Mouse (Mus musculus) hindbrain, embryonic 10.5 days (tissue): Measurements from ENCODE around the gene Vamp5. TPM values are rescaled to one million over a fixed set of nuclear protein-coding genes. Genes with fewer than 3 reads are reported as not detected.

ENCODE experiments used
- DNase-seq: peaks from one replicate; pipeline ENCODE4 v3.0.0-alpha.2; 2017; ENCODE audit warnings: low spot score
- H3K27ac ChIP-seq: fragments of 300-500 bp; sonication (generic); 2 replicates; pipeline ENCODE4 v1.5.1; 2016; ENCODE audit warnings: mild to moderate bottlenecking, moderate library complexity
- H3K27me3 ChIP-seq: fragments of 300-500 bp; sonication (generic); 2 replicates; pipeline ENCODE4 v1.6.1; 2016; ENCODE audit warnings: mild to moderate bottlenecking; ENCODE audit not compliant: poor library complexity, insufficient read depth, severe bottlenecking
- H3K36me3 ChIP-seq: fragments of 300-500 bp; sonication (generic); 2 replicates; pipeline ENCODE4 v1.6.1; 2016; ENCODE audit warnings: mild to moderate bottlenecking, moderate library complexity
- H3K4me1 ChIP-seq: fragments of 300-500 bp; sonication (generic); replicated peaks from 2 replicates; pipeline ENCODE4 v1.6.1; 2016; ENCODE audit warnings: mild to moderate bottlenecking
- H3K4me3 ChIP-seq: fragments of 300-500 bp; sonication (generic); 2 replicates; pipeline ENCODE4 v1.5.1; 2016; ENCODE audit warnings: mild to moderate bottlenecking, moderate library complexity
- H3K9me3 ChIP-seq: fragments of 300-500 bp; sonication (generic); 2 replicates; pipeline ENCODE4 v1.6.1; 2016; ENCODE audit warnings: mild to moderate bottlenecking, moderate library complexity
- WGBS: fragments of 180-500 bp; shearing (Covaris S2); methylation state at CpG from one replicate; pipeline ENCODE4 v1.1.7; 2016; 5-methylcytosine and 5-hydroxymethylcytosine counted together
- polyA plus RNA-seq: library from polyadenylated mRNA; unstranded; fragments of >200 nt; fragmentation: Nextera tagmentation; extraction: Ambion mirVana; gene quantifications from 2 replicates; pipeline ENCODE4 v1.2.1, GENCODE M21; 2016

The Vamp5 gene
- polyA plus RNA-seq, 1 experiment from 2014 or later: 13.6 TPM

DNA sequence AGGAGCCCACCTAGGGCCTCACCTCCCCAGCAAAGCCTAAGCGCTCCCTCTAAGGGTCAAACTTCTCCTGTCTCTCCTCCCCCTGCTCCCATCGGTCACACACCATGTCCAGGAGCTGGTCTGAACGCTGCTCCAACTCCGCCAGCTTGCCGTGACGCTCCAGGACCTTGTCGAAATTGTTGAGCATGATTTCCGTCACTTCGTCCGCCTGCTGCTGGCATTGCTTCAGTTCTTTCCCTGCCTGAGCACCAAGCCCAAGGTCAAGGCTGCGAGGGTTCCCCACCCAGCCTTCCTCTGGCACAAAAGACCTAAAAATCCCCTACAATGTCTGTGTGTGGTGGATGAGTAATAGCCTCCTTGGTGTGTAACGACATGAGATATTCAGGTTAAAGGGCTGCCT is 10.2 kb downstream of the Vamp5 start:
- no peak overlapping the region for H3K27ac ChIP-seq
- no peaks in the 10 kb centered on the region for H3K9me3 ChIP-seq
- H3K36me3 ChIP-seq: no peaks in the 10 kb centered on the region
- DNase-seq: no peak
- peaks cover 11% of the 10 kb centered on the region for H3K4me1 ChIP-seq
- no peaks in the 10 kb centered on the region for H3K27me3 ChIP-seq
- 80% methylated on average over 12 of the region's 12 CpGs for WGBS
- no peak overlapping the region for H3K4me3 ChIP-seq

DNA sequence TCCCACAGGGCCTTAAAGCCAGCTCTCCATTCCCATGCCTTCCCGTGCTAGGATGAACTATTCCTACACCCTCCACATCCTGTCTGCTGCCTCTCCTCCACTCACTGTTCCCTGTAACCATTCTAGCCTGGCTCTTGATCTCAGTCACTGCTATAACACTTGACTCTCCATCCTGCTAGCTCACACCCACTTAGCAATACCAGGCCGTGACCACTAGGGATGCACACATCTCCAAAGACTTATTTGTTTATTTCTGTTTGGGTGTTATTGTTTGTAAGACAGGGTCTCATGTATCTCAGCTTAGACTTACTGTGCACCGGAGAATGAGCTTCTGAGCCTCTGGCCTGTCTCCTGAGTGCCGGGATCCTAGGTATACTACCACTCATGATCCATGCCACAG is 10.7 kb downstream of the Vamp5 start:
- no peaks in the 10 kb centered on the region for H3K27me3 ChIP-seq
- DNase-seq: no peak
- peaks cover 11% of the 10 kb centered on the region for H3K4me1 ChIP-seq
- H3K27ac ChIP-seq: no peak overlapping the region
- 81% methylated on average over 4 of the region's 4 CpGs for WGBS
- H3K9me3 ChIP-seq: no peaks in the 10 kb centered on the region
- no peaks in the 10 kb centered on the region for H3K36me3 ChIP-seq
- no peak overlapping the region for H3K4me3 ChIP-seq

DNA sequence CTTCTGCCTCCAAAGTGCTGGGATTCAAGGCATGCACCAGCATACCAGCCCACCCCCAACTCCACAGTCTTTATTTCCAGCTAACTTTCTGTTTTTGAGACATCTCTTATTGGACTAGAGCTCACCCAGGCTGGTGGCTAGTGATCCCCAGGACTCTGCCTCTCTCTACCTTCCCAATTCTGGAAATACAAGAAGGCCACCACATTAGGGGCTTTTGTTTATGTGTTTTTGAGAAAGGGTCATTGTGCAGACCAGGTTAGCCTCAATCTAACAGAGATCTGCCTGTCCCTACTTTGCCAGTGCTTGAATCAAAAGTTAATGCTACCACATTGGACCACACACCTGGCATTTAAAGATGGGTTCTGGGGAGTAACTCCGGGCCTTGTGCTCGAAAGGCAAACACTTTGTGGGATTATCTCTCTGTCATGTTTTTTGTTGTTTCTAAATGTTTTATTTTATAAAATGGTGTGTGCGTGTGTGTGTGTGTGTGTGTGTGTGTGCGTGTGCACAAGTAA is 12.8 kb downstream of the Vamp5 start:
- Histone ChIP-seq H3K9me3 (no peaks in the 10 kb centered on the region), H3K27me3 (no peaks in the 10 kb centered on the region), H3K4me1 (peaks cover 17% of the 10 kb centered on the region), H3K27ac (no peak overlapping the region), H3K4me3 (no peak overlapping the region), H3K36me3 (no peaks in the 10 kb centered on the region)
- WGBS: 72% methylated on average over 4 of the region's 4 CpGs
- no peak for DNase-seq

DNA sequence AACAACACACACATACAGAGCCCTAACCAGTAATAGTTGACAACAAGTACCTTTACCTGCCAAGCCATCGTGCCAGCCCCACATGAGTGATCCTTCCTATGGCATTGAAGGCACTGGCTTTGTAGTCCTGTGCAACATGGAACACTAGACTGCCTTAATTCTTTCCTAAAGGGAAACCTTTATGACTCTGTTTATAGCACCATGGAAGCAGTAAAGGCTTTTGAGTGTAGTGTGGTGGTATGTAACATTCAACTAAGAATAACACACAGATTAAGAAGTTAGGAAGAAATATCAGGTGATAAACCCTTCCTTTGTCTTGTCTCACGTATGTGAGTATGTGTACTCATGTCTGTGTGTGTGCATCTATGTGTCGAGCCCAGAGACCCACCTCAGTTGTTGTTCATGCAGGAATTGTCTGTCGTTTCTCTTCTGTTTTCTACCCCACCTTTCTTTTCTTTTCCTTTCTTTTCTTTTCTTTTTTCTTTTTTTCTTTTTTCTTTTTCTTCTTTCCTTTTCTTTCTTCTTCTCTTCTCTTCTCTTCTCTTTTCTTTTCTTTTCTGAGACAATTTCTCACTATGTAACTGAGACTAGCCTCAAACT is 13.3 kb downstream of the Vamp5 start, which contains the start of gene Rnf181:
Gene Rnf181, minus strand, starts transcription at position 113 of the 600 bp plus-strand sequence.
- H3K4me3 ChIP-seq: no peak within 1 kb of the TSS
- H3K27me3 ChIP-seq: no peaks in the 10 kb centered on the region
- 78% methylated on average over 4 of the region's 4 CpGs for WGBS
- DNase-seq: no peak
- H3K27ac ChIP-seq: no peak within 1 kb of the TSS
- H3K36me3 ChIP-seq: no peaks in the 10 kb centered on the region
- H3K4me1 ChIP-seq: peaks cover 17% of the 10 kb centered on the region
- H3K9me3 ChIP-seq: no peaks in the 10 kb centered on the region

DNA sequence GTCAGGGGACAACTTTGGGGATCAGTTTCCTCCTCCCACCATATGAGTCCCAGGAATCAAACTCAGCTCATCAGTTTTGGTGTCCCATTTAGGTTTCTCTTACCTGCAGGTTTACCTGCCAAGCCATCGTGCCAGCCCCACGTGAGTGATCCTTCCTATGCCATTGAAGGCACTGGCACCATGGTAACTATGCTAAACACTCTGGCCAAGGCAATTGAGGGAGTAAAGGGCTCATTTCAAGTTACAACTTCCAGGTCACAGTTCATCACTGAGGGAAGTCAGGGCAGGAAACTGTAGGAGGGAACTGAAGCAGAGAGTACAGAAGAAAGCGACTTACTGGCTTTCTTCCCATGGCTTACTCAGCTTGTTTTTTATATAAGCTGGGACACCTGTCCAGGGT is 14.0 kb downstream of the Vamp5 start:
- DNase-seq: no peak
- no peaks in the 10 kb centered on the region for H3K36me3 ChIP-seq
- H3K4me3 ChIP-seq: no peak overlapping the region
- H3K27me3 ChIP-seq: no peaks in the 10 kb centered on the region
- H3K4me1 ChIP-seq: peaks cover 18% of the 10 kb centered on the region
- 66% methylated on average over 3 of the region's 3 CpGs for WGBS
- H3K27ac ChIP-seq: no peak overlapping the region
- no peaks in the 10 kb centered on the region for H3K9me3 ChIP-seq

DNA sequence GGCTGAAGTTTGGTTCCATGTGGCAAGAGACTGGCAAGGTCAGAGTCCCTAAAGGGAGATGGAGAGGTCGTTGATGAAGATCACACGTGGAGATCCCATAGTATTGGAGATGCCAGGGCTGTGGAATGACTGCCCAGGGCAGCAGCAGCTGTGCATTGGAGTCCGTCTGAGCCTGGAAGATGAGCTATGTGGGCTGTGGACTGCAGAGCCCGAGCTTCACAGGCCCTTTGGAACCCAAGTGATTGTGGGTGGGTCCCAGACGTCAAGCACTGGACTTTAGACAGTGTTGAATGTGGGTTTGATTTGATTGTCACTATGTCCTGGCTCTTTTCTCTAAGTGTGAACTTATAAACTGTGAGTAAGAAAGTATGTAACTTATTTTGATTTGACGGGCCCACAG is 15.3 kb downstream of the Vamp5 start:
- Histone ChIP-seq H3K9me3 (no peaks in the 10 kb centered on the region), H3K27me3 (no peaks in the 10 kb centered on the region), H3K36me3 (peaks cover 9% of the 10 kb centered on the region), H3K4me3 (no peak overlapping the region), H3K4me1 (peaks cover 24% of the 10 kb centered on the region), H3K27ac (no peak overlapping the region)
- WGBS: 77% methylated on average over 6 of the region's 6 CpGs
- DNase-seq: no peak

DNA sequence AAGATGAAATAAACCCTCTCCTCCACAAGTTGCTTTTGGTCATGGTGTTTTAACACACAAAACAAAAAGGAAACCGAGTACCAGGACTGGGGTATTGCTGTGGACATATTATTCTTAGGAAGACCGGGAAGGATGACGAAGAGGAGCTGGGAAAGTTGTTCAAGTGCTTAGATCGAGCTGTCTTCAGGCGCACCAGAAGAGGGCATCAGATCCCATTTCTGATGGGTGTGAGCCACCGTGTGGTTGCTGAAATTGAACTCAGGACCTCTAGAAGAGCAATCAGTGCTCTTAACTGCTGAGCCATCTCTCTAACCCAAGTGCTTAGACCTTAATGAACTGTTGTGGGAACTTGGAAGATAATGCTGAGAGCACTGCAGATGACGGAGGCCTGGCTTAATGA is 16.3 kb downstream of the Vamp5 start:
- peaks cover 19% of the 10 kb centered on the region for H3K36me3 ChIP-seq
- peaks cover 24% of the 10 kb centered on the region for H3K4me1 ChIP-seq
- no peak overlapping the region for H3K27ac ChIP-seq
- 44% methylated on average over 7 of the region's 7 CpGs for WGBS
- H3K9me3 ChIP-seq: no peaks in the 10 kb centered on the region
- no peak for DNase-seq
- H3K4me3 ChIP-seq: no peak overlapping the region
- H3K27me3 ChIP-seq: no peaks in the 10 kb centered on the region

DNA sequence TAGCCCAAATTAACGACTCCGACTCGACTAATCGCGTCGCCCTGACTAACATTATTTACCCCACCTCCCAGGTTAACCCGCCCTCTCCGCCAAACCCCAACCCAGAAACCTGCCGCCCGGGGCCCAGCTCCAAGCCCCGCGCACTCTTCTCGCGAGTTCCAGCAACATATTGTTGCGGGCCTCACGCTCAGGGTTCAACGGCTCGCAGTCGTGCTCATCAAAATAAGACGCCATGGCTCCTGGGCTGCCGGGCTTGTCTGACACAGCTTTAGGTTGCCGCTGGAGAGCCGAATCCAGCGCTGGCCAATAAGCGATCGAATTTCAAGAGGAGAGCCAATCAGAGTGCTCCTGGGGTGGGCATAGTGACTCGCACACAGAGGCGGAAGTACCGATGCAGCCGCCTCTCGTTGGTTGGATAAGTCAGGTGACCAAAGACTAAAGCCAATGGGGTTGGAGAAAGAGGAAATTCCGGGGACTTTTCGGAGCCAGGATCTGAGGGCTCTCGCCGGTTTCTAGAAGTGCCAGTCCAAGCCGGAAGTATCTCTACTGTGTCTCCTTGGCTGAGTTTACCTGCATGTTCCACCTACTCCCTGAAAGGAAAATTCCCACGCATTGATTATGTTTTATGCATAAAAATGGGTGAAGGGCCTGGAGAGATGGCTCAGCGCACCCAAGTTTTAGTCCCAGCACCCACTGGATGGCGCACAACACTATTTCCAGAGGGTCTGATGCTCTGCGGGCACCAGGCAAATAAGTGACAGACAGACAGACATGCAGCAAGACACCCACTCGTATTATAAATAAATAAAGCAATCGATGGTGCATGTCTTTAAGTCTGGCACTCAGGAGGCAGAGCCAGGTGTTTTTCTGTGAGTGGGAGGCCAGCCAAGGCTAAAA is 17.9 kb downstream of the Vamp5 start:
- WGBS: under 1% methylated on average over 42 of the region's 42 CpGs

DNA sequence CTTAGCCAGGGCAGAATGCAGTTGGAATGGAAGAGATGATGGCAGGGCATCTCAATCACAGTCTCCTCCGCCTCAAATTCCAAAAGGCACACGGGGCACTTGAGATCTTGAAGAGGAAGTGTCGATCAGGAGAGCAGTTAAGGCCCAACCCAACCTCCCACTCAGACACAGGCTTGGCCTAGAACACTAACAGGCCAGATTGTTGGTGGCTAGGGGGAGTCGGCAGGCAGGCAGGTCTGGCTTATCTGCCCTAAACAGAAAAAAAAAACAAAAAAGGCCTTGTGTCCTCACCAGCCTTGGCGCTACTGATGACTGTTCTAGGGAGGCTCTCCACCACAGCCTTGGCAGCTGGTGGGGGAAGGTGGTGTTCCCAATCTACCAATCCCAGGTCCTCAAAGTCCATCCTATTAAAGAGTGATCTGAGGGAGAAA is 19.1 kb downstream of the Vamp5 start:
- WGBS: 82% methylated on average over 5 of the region's 5 CpGs
- Histone ChIP-seq H3K4me3 (peak overlapping the region; percentile 84), H3K36me3 (peaks cover 42% of the 10 kb centered on the region), H3K9me3 (no peaks in the 10 kb centered on the region), H3K27ac (no peak overlapping the region), H3K4me1 (peaks cover 26% of the 10 kb centered on the region), H3K27me3 (peaks cover 6% of the 10 kb centered on the region)
- DNase-seq: no peak

More for the DNA sequence above, 17.9 kb downstream of the Vamp5 start:
- H3K27me3 ChIP-seq: no peaks in the 10 kb centered on the region
- peak overlapping the region; percentile 84 for H3K4me3 ChIP-seq
- H3K27ac ChIP-seq: peak overlapping the region; percentile 89
- H3K9me3 ChIP-seq: no peaks in the 10 kb centered on the region
- peaks cover 24% of the 10 kb centered on the region for H3K4me1 ChIP-seq
- DNase-seq: peak; percentile 94
- H3K36me3 ChIP-seq: peaks cover 34% of the 10 kb centered on the region

DNA sequence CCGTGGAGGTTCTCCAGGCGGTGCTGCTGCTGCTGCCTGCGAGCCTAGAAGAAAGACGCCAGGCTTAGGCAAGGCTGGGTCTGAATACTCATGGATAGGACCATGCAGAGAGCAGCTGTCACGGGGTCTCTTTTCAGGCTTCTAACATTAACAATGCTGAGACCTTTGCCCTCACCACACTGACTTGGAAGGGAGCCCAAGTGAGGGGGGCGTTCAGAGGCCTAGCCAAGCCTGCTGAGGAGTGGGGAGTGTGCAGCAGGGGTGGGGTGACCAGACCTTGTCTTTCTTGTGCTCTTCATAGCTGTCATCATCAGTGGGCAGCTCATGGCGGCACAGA is 19.7 kb downstream of the Vamp5 start:
- Histone ChIP-seq H3K4me3 (0 out of 2 replicates have a peak overlapping the region, but pooled peaks have one; percentile 14), H3K27ac (no peak overlapping the region), H3K27me3 (peaks cover 8% of the 10 kb centered on the region), H3K9me3 (no peaks in the 10 kb centered on the region), H3K36me3 (peaks cover 42% of the 10 kb centered on the region), H3K4me1 (peaks cover 32% of the 10 kb centered on the region)
- WGBS: 76% methylated on average over 7 of the region's 7 CpGs
- no peak for DNase-seq

DNA sequence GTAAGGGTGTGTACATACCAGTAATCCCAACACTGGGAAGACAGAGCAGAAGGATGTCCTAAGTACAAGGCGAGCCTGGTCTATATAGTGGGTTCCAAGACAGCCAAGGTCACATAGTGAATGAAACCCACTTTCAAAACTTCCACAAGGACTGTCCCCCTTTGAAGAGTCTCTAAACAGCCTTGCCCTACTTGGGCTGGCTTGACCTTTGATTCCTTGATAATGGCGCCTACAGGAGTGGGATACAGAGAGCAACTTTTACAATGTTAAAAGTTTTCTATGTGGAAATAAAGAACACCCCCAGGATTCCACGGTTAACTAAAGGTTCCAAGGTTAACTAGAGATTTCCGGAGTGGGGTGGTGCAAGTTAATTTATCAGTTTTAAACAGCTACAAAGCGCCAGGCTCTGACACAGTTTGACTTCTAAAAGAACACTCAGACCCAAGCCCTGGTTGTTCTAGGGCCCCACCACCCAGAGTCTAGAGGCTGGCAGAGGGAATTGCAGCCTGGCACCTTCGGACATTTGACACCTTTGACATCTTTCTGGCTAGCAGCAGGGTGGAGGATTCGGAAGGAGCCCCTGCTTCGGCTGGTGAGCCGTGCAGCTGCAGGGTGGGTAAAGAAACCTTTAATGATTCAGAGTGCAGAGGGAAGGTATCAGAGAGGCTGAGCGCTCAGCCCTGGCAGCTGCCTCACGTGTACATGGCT is 20.2 kb downstream of the Vamp5 start:
- 83% methylated on average over 11 of the region's 11 CpGs for WGBS

DNA sequence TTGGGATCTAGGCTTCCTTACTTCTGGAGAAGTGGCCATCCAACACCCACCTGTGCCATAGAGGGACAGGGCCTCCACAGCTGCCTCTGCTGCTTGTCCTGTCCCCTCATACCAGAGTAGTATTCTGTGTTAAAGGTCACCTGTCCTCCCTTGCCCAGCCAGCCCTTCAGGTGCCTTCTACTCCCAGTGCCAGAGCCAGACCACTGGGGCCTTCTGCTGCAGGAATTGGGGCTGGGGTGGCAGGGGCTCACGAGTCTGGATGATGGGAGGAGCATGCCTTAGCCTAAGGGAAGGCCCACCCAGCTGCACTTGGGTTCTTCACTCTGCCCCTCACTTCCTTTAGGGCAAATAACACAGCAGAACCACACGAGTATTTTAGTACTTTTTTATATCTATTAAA is 20.9 kb downstream of the Vamp5 start:
- 86% methylated on average over 2 of the region's 2 CpGs for WGBS
- Histone ChIP-seq H3K4me1 (peaks cover 44% of the 10 kb centered on the region), H3K27ac (no peak overlapping the region), H3K27me3 (peaks cover 8% of the 10 kb centered on the region), H3K4me3 (no peak overlapping the region), H3K36me3 (peaks cover 42% of the 10 kb centered on the region), H3K9me3 (no peaks in the 10 kb centered on the region)
- no peak for DNase-seq

More for the DNA sequence above, 20.2 kb downstream of the Vamp5 start:
- Histone ChIP-seq H3K4me1 (peaks cover 37% of the 10 kb centered on the region), H3K36me3 (peaks cover 42% of the 10 kb centered on the region), H3K27ac (no peak overlapping the region), H3K4me3 (0 out of 2 replicates have a peak overlapping the region, but pooled peaks have one; percentile 14), H3K27me3 (peaks cover 8% of the 10 kb centered on the region), H3K9me3 (no peaks in the 10 kb centered on the region)
- DNase-seq: no peak
